Mouse (Mus musculus) cerebellum, adult 8-10 months (tissue): ENCODE results near the gene Stt3b.

Experiments
- DNase-seq: peaks from one replicate; pipeline ENCODE4 v3.0.0; 2022

The Stt3b gene

DNA sequence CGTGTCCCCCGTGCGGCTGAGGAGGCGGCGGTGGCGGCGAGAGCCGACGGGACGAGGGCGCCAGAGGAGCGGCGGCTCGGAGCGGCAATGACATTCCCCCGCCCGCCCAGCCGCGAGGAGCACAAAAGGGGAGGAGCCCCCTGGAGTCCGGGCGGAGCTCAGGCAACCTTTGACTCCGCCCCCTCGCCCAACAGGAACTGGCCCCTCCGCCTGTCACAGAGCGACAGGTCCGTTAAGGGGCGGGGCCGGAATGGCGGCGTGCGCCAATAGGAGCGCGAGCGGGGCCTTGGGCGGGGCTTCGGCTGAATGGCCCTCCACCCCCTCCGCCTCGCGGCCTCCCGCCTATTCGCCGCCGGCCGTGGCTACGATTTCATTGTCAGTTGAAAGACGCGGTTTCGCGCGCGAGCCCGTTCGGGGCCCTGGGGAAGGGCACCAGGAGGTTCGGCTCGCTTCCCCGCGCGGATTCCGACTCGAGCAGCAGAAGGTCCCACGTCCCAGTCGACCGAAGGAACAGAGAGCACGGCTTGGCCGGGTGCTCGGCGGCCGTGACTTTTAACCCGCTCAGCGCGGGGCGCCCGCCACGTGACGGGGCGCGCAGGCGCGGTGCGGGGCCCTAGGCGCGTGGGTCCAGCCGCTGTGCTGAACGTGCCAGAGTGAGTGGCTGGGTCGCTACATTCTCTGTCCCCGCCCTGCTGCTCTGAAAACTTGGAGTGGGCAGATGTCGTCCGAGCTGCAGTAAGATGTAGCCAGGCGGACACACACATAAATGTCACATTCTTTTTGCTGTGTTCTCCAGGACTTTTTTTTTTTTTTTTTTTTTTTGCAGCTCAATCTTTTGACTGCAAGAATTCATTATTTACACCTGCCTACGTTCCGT lies at the start of gene Stt3b:
Gene Stt3b (minus strand): TSS at position 76 of the 877 bp plus-strand sequence.
- peak; percentile 100 for DNase-seq

- DNase-seq: no peak
Measured at GRCm38 (mm10) chr9:115358421-115358820, 48.2 kb upstream of the Stt3b start.

- DNase-seq: no peak
Measured at GRCm38 (mm10) chr9:115357996-115358395, 47.8 kb upstream of the Stt3b start.

GRCm38 (mm10) chr9:115356731-115357458 lies 46.7 kb upstream of the Stt3b start:
- DNase-seq: no peak

GRCm38 (mm10) chr9:115355972-115356371 lies 45.8 kb upstream of the Stt3b start:
- no peak for DNase-seq

GRCm38 (mm10) chr9:115349741-115350512 lies 39.7 kb upstream of the Stt3b start:
- DNase-seq: no peak

DNA sequence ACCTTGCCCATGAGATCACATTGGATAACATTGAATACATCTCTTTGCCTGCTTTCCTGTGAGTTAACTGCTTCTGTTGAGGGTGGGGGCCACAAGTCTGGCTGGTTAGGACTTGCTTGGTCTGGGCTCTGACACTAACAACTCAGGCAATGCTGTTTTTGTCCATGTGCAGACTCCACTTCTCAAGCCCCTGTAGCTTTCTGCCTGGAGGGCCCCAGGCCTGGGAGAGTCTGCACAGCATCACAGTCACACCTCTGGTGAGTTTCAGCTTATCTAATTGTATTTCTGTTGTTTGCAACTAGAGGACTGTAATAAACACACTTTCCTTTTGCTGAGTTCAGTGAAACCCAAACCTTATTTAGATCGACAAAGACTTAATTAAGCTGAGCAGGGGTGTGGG lies 38.9 kb upstream of the Stt3b start:
- no peak for DNase-seq

DNA sequence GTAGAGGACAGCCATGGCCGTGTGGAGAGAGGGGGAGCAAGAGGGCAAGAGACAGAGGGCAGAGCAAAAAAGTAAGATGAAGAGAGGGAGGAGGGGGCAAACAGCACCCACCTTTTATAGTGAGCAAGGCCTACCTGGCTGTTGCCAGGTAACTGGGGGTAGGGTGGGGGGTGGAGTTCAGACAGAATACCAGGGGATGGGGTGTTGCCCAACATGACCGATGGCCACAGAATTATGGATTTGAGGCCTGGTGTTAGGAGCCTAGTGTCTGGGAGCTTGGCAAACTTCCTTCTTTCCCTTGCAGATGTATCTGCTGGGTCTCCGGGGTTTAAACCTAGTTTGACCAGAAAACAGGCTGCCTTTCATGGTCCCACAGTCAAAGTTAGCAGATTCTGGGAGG lies 34.7 kb upstream of the Stt3b start:
- no peak for DNase-seq

GRCm38 (mm10) chr9:115341576-115341975 lies 31.4 kb upstream of the Stt3b start:
- no peak for DNase-seq

DNA sequence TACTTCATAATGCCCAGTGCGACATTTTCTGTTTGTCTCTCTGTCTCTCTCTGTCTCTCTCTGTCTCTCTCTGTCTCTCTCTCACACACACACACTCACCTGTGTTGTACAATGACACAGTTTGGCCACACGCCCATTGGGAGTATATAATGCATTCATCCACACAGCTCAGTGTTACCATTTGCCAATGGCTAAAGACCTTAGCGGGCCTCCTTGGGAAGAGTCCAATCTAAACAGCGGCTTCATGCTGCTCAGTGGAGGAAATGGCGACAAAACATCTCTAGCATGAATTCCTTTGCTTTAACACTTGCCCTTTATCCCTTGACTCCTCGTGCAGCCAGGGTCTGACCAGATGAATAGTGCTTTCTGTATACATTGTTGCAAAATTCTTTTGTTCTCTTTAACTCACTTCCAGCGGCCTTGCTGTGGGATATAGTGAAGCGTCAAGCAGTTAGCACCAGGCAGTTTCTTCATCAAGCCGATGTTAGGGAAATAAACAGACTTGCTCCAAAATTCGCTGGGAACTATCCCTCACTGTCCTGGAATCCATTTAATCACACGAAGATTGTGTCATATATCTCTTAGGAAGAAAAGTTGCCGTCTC lies 30.1 kb upstream of the Stt3b start:
- no peak for DNase-seq

- DNase-seq: peak; percentile 1
Measured at GRCm38 (mm10) chr9:115338816-115339215, 28.6 kb upstream of the Stt3b start.

- DNase-seq: no peak
Measured at GRCm38 (mm10) chr9:115333016-115333415, 22.8 kb upstream of the Stt3b start.

GRCm38 (mm10) chr9:115332339-115332738 lies 22.1 kb upstream of the Stt3b start:
- no peak for DNase-seq

DNA sequence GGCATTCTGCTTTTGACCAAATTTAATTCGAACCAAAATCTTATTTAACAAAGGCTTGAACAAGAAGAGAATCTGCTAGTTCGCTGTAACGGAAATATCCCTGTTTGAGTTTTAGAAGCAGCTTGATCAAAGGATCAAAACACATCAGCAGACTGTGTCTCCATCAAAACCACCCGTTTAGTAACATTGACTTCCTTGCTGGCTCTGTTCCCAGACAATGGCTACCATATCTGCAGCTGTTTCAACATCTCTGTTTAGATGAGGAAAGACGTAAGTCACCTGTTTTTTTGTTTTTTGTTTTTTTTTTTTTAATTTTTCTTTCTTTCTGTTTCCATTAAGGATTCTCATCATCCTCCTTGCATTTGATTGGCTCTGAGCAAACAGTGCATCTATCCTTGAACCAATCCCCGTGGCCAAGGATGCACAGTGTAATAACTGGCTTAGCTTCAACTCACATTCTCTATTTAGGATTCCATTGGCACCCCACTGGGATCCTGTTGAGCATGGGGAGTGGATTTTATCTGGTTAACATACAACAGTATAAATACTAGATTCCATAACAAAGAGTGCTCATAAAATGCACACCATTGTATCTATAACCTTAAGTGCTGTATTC lies 20.7 kb upstream of the Stt3b start:
- no peak for DNase-seq

GRCm38 (mm10) chr9:115326533-115326890 lies 16.3 kb upstream of the Stt3b start:
- no peak for DNase-seq

DNA sequence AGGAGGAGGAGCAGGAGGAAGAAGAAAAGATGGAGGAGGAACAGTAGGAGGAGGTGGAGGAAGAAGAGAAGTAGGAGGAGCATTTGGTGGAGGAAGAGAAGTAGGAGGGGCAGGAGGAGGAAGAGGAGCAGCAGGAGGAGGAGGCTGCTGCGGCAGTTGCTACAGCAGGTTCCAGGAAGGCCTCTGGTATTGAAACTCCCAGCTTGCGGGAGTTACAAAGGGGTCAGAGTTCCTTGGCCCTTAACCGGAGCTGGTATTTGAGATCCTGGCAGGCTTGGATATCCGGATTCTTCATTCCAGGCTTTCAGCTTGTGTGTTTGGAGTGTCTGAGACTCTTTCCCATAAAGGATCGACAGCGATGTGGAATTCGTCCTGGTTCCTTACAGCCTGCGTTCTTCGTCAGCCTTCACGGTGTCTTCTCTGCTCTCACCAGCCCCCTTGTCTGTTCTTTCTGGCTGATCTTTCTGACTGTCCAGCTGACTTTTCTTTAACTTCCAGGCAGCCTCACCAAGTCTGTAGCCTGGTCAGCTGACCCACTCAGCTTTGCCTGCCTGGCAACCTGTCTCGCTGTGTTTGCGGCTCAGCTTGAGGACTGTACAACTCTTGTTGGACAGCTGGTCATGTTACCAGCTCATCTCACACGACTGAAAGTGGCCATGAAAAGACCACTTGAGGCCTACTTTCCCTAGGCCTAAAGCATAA lies 15.8 kb upstream of the Stt3b start:
- no peak for DNase-seq

DNA sequence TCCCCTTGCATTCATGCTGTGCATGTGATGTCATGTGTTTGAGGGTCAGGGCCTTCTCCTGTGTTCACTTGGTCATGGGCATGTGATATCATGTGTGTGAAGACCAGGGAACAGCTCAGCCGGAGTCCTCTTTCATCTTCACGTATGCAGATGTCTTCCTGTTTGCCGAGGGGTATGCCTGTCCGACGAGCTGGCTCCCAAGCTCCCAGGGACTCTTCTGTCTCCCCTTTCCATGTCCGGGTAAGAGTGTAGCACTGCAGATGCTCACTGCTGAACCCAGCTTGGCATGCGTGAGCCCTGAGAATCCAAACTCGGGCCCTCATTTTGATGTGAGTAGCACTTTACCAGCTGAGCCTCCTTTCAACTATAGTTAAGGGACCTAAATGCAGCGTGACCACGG lies 13.4 kb upstream of the Stt3b start:
- no peak for DNase-seq

GRCm38 (mm10) chr9:115322385-115322784 lies 12.2 kb upstream of the Stt3b start:
- DNase-seq: no peak

DNA sequence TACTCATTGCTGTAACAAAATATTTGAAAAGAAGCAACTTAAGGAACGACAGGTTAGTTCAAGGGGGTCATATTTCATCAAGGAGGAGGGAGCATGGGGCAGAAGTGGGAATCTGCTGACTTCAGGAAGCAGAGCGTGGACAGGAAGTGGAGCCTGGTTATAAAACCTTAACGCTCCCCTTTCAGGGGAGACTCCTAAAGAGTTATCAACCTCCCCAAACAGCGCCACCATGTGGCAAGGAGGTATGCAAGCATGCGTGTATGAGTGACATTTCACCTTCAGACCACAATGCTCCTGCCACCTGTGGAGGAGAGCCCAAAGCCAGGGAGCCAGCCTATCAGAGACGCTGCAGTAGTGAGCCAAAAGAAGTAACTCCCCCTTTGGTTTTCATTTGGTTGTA lies 10.8 kb upstream of the Stt3b start:
- DNase-seq: no peak

DNA sequence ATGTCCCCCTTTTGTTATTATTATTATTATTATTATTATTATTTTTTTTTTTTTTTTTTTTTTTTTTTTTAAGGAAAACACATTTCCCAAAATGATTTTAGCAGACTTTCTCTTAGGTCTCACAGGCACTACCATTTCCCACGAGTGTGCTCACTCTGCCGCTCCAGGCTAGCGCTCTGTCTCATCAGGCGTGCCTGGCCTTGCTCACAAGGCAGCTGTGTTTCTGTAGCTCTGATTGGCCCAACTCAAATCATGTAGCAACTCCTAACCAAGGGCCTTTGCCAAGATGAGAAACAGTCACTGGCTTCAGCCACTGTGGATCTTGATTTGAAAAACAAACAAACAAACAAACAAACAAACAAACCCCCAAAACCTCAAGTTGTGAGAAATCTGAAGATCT lies 9.9 kb upstream of the Stt3b start:
- no peak for DNase-seq

DNA sequence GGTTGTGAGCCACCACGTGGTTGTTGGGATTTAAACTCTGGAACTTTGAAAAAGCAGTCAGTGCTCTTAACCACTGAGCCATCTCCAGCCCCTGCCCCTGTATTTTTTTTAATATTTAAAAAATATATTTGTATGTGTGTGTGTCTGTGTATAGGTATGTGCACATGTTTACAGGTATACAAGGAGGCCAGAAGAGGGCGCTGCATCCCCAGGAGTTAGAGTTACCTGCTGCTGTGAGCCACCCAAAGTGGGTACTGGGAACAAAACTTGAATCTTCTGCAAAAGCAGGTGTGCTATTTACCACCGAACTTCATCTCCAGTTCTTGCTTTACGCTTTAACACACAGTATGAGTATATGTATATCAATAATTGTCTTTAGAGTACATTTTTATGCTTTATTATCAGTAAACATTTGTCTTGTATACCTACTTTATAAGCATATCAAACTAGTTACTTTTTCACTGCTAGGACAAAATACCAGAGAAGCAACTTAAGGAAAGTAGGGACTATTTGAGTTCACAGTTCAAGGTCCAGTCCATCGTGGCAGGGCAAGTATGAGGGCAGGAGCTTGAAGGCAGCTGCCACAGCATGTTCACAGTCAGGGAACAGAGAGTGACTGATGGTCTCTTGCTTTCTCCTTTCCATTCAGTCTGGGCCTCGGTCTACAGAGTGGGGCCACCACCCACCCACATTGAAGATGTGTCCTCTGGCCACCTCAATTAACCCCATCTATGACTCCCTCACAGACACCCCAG lies 8.6 kb upstream of the Stt3b start:
- no peak for DNase-seq
